Mouse (Mus musculus) mouse trophoblast stem cell (cell line): Measurements from ENCODE around the gene Rps6ka5.

Experiments
- in situ Hi-C, 2 experiments: fragments of 300-500 bp; cut with MseI, MboI; formaldehyde crosslinking; loops; 2 replicates in 1 of 2; 3 replicates in 1 of 2; pipeline ENCODE4 v1.15.1; 2025

Gene Rps6ka5

GRCm38 (mm10) chr12:100499469-100499868 lies 227.3 kb downstream of the Rps6ka5 start:
- in situ Hi-C loops: no loop called here
